8 mouse cellular contexts compared by ENCODE assay signal in genomic region chr16:38712105-38712504, GRCm38 (mm10). TPM values are rescaled to one million over a fixed set of nuclear protein-coding genes. Genes with fewer than 3 reads are reported as not detected.
DNase-seq lines count a peak whose midpoint lies in the region; ATAC-seq and TF ChIP-seq lines count a peak whose summit lies in the region.

No protein-coding gene starts in this region.

- H3K79me2 ChIP-seq in heart, adult 2 months (replicated peaks; ENCODE audit: control insufficient read depth, insufficient read depth, low read length) = peaks cover 4% of the 10 kb centered on the region; the same call in 1 of the 2 replicates

- WGBS in heart, adult 2 months = 10% methylated on average over 12 of the region's 12 CpGs
- WGBS in forebrain, embryonic 16.5 days = 7% methylated on average over 12 of the region's 12 CpGs
- WGBS in liver, embryonic 15.5 days (ENCODE audit: insufficient replicate concordance) = 5% methylated on average over 12 of the region's 12 CpGs

- no peaks in the 10 kb centered on the region for H3K27me3 ChIP-seq in heart, adult 2 months (ENCODE audit: control insufficient read depth, insufficient read depth, low read length)
- H3K27me3 ChIP-seq in ES-Bruce4 (ENCODE audit: control insufficient read depth, insufficient read depth, low read length, poor library complexity, severe bottlenecking) = no peaks in the 10 kb centered on the region; the same call in 1 of the 2 replicates
- no peaks in the 10 kb centered on the region for H3K27me3 ChIP-seq in forebrain, embryonic 16.5 days (replicated peaks; ENCODE audit: control insufficient read depth, insufficient read depth, low read length)
- H3K27me3 ChIP-seq in liver, embryonic 15.5 days = peaks cover 67% of the 10 kb centered on the region
- H3K27me3 ChIP-seq in splenic B cell, adult 2 months (ENCODE audit: control insufficient read depth, insufficient read depth, low read length, poor library complexity, severe bottlenecking) = no peaks in the 10 kb centered on the region

- H3K9ac ChIP-seq in heart, adult 2 months (ENCODE audit: low read depth, low read length) = peak overlapping the region; percentile 99
- H3K9ac ChIP-seq in ES-Bruce4 (ENCODE audit: low read depth, poor library complexity, severe bottlenecking) = peak overlapping the region; percentile 65
- H3K9ac ChIP-seq in forebrain, embryonic 16.5 days (replicated peaks; ENCODE audit: low read depth, low read length) = peak overlapping the region; percentile 75
- H3K9ac ChIP-seq in liver, embryonic 15.5 days = peak overlapping the region; percentile 49

- ATAC-seq in forebrain, embryonic 16.5 days = 0 out of 2 replicates have a peak, but pooled peaks have one; percentile 10
- no peak for ATAC-seq in liver, embryonic 15.5 days (ENCODE audit: insufficient read depth)

- peak overlapping the region; percentile 90 for H3K4me2 ChIP-seq in forebrain, embryonic 16.5 days (ENCODE audit: low read length)
- peak overlapping the region; percentile 78 for H3K4me2 ChIP-seq in liver, embryonic 15.5 days

- intact Hi-C loops in heart, adult 2 months (cut with DNase I) = no loop called here

- no peak for TF ChIP-seq EP300 in heart, adult 2 months (IDR thresholded peaks at IDR 0.05; ENCODE audit: insufficient read depth, low read depth, low read length)
- no peak for TF ChIP-seq EP300 in ES-Bruce4 (IDR thresholded peaks at IDR 0.05; ENCODE audit: insufficient read depth, low read depth, low read length)

- H3K9me3 ChIP-seq in ES-Bruce4 (replicated peaks; ENCODE audit: control insufficient read depth, insufficient read depth, low read length, poor library complexity, severe bottlenecking) = no peaks in the 10 kb centered on the region
- no peaks in the 10 kb centered on the region for H3K9me3 ChIP-seq in forebrain, embryonic 16.5 days (ENCODE audit: control insufficient read depth, low read length)
- no peaks in the 10 kb centered on the region for H3K9me3 ChIP-seq in liver, embryonic 15.5 days (replicated peaks)

- H3K4me1 ChIP-seq in heart, adult 2 months (ENCODE audit: control insufficient read depth, insufficient read depth, low read length) = peaks cover 11% of the 10 kb centered on the region
- peaks cover 1% of the 10 kb centered on the region for H3K4me1 ChIP-seq in ES-Bruce4 (ENCODE audit: control insufficient read depth, insufficient read depth, low read length)
- H3K4me1 ChIP-seq in forebrain, embryonic 16.5 days (replicated peaks; ENCODE audit: control insufficient read depth, insufficient read depth, low read length) = peaks cover 5% of the 10 kb centered on the region
- H3K4me1 ChIP-seq in liver, embryonic 15.5 days (replicated peaks) = peaks cover 18% of the 10 kb centered on the region; the same call in 1 of the 2 replicates

- H3K36me3 ChIP-seq in heart, adult 2 months (ENCODE audit: control insufficient read depth, insufficient read depth, low read length) = peaks cover 2% of the 10 kb centered on the region
- H3K36me3 ChIP-seq in ES-Bruce4 (ENCODE audit: control insufficient read depth, insufficient read depth, low read length, poor library complexity, severe bottlenecking) = no peaks in the 10 kb centered on the region
- H3K36me3 ChIP-seq in forebrain, embryonic 16.5 days (ENCODE audit: control insufficient read depth, insufficient read depth) = no peaks in the 10 kb centered on the region
- H3K36me3 ChIP-seq in liver, embryonic 15.5 days (replicated peaks) = no peaks in the 10 kb centered on the region
- H3K36me3 ChIP-seq in splenic B cell, adult 2 months (ENCODE audit: control insufficient read depth, insufficient read depth, low read length, poor library complexity, severe bottlenecking) = no peaks in the 10 kb centered on the region

- peak overlapping the region; percentile 97 for H3K27ac ChIP-seq in heart, adult 2 months
- no peak overlapping the region for H3K27ac ChIP-seq in ES-Bruce4 (ENCODE audit: insufficient read depth, low read length)
- H3K27ac ChIP-seq in forebrain, embryonic 16.5 days (ENCODE audit: low read length) = no peak overlapping the region
- no peak overlapping the region for H3K27ac ChIP-seq in liver, embryonic 15.5 days (replicated peaks)

- TF ChIP-seq POLR2A in heart, adult 2 months (IDR thresholded peaks at IDR 0.05; ENCODE audit: insufficient read depth, low read depth, low read length) = 0 out of 2 replicates have a peak, but pooled peaks have one; percentile 21
- no peak for TF ChIP-seq POLR2A in ES-Bruce4 (IDR thresholded peaks at IDR 0.05; ENCODE audit: insufficient read depth, low read length)

- TF ChIP-seq CTCF in heart, adult 2 months (IDR thresholded peaks at IDR 0.05) = no peak
- TF ChIP-seq CTCF in ES-Bruce4 (IDR thresholded peaks at IDR 0.05; ENCODE audit: low read depth, low read length) = no peak

- H3K4me3 ChIP-seq in heart, adult 2 months = peak overlapping the region; percentile 90
- H3K4me3 ChIP-seq in ES-Bruce4 (ENCODE audit: low read depth, low read length) = peak overlapping the region; percentile 43
- H3K4me3 ChIP-seq in forebrain, embryonic 16.5 days (replicated peaks; ENCODE audit: low read length) = peak overlapping the region; percentile 77
- peak overlapping the region; percentile 61 for H3K4me3 ChIP-seq in liver, embryonic 15.5 days (replicated peaks)

- peak in 1 of 2 experiments; percentile 55 for DNase-seq in heart, adult 2 months
- DNase-seq in heart, adult 9 months (ENCODE audit: low spot score in 2 of 2) = no peak
- peak; percentile 31 for DNase-seq in splenic B cell, adult 2 months (ENCODE audit: low read depth, low spot score)
- no peak for DNase-seq in MN1 (ENCODE audit: low spot score)
- DNase-seq in right cerebral cortex, postnatal 25 days = no peak

RNA-seq across cellular contexts. Expression of gene Arhgap31, which starts 1.0 kb away (rescaled TPM):
- total RNA-seq in heart, adult 2 months (2021) = 10 to 100 TPM; 38.2 to 41.2 TPM
- polyA plus RNA-seq in heart, adult 2 months (2012; rRNA removed) = 14.1 and 20.1 TPM in 2 replicates
- polyA plus RNA-seq in ES-Bruce4 (2011; ENCODE audit: insufficient read depth, insufficient read length, low read depth, missing spikeins) = 0.94 and 1.3 TPM in 2 replicates
- polyA plus RNA-seq in forebrain, embryonic 16.5 days (2015; fragmentation: Nextera tagmentation; extraction: Ambion mirVana) = 3.8 and 4.5 TPM in 2 replicates
- polyA plus RNA-seq in liver, embryonic 15.5 days (2015; fragmentation: Nextera tagmentation; extraction: Ambion mirVana) = 1.5 and 1.6 TPM in 2 replicates

RNA-seq across cellular contexts. Expression of gene B4galt4, which starts 30.0 kb away (rescaled TPM):
- 10 to 100 TPM in 1 of 2 experiments, 1 to 10 TPM in 1; 8.1 to 13.2 TPM for total RNA-seq in heart, adult 2 months (2021)
- 6.4 and 9.6 TPM in 2 replicates for polyA plus RNA-seq in heart, adult 2 months (2012; rRNA removed)
- polyA plus RNA-seq in ES-Bruce4 (2011; ENCODE audit: insufficient read depth, insufficient read length, low read depth, missing spikeins) = 17.1 and 19.2 TPM in 2 replicates
- polyA plus RNA-seq in forebrain, embryonic 16.5 days (2015; fragmentation: Nextera tagmentation; extraction: Ambion mirVana) = 25.8 and 32.2 TPM in 2 replicates
- 3.0 and 3.2 TPM in 2 replicates for polyA plus RNA-seq in liver, embryonic 15.5 days (2015; fragmentation: Nextera tagmentation; extraction: Ambion mirVana)

Comparison
In these comparisons a context has a peak if more than half of its experiments do, and no peak if none do; other contexts are left out.
1. H3K9ac ChIP-seq: peak in every context shown above with its lines; median percentile 99 in heart, adult 2 months; 75 in forebrain, embryonic 16.5 days; 65 in ES-Bruce4; 49 in liver, embryonic 15.5 days.